Mouse (Mus musculus): Measurements from ENCODE around the gene Lrrc25. TPM values are rescaled to one million over a fixed set of nuclear protein-coding genes. Genes with fewer than 3 reads are reported as not detected.
A peak's percentile ranks its signal among the peaks of the same experiment; 100 is the strongest.

Gene Lrrc25
- 1.1 and 1.6 TPM in 2 replicates for polyA plus RNA-seq (2015; fragmentation: Nextera tagmentation; extraction: Ambion mirVana)

DNA sequence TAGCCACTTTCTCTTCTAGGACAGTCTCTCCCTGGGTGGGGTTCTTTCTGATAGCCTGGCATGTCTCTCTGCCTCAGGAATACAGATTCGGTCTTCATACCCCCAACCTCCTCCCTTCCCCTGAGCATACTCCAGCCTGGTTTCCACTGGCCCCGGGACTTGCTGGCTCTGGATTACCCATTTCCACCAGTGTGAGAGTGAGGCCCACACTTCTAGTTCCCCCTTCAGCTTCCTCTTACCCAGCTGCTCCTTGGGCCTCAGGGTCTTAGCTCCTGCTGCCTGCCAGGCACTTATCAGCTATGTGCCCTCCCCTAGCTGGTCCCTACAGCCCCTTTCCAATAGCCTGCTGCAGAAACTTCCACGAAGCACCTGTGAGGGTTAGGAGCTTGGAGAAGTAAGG lies at the start of gene Lrrc25:
Gene Lrrc25 (plus strand): TSS at position 262 of the 400 bp plus-strand sequence.
- no peak within 1 kb of the TSS for H3K27ac ChIP-seq (ENCODE audit: low read depth, low read length)
- no peak for ATAC-seq
- H3K4me2 ChIP-seq (ENCODE audit: low read length), result no peak within 1 kb of the TSS
- 90% methylated on average over 3 of the region's 3 CpGs for WGBS
- no peaks in the 10 kb centered on the region for H3K36me3 ChIP-seq (ENCODE audit: control insufficient read depth, insufficient read depth, low read length)
- no peaks in the 10 kb centered on the region for H3K9me3 ChIP-seq (ENCODE audit: control insufficient read depth, low read length)
- H3K4me1 ChIP-seq (ENCODE audit: control insufficient read depth, insufficient read depth, low read depth, low read length), result peaks cover 9% of the 10 kb centered on the region
- H3K9ac ChIP-seq (ENCODE audit: low read depth, low read length), result no peak within 1 kb of the TSS
- H3K4me3 ChIP-seq (ENCODE audit: low read length), result no peak within 1 kb of the TSS
- no peaks in the 10 kb centered on the region for H3K27me3 ChIP-seq (replicated peaks; ENCODE audit: control insufficient read depth, insufficient read depth, low read length)

DNA sequence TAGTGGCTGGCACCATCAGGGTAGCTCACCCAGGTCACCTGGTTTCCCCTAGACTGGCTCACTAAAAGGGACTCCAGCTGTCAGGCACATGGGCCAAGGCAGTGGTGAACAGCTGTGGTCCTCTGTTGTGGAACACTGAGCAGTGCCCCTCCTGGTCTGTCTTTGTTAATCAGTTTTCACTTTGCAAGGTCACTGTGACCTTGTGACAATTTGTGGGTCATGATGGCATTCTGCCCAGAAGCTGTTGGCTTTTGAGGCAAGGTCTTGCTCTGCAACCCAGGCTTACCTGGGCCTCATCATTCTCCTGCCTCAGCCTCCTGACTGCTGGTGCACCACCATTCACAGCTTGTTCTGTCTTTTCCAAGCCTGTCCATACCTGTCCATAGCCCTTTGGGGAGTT lies 45.6 kb upstream of the Lrrc25 start:
- Histone ChIP-seq H3K36me3 (ENCODE audit: control insufficient read depth, insufficient read depth, low read length) (peaks cover 6% of the 10 kb centered on the region; the same call in 1 of the 2 replicates), H3K4me2 (ENCODE audit: low read length) (no peak overlapping the region), H3K27ac (ENCODE audit: low read depth, low read length) (no peak overlapping the region; the same call in 1 of the 2 replicates), H3K4me1 (ENCODE audit: control insufficient read depth, insufficient read depth, low read depth, low read length) (no peaks in the 10 kb centered on the region; the same call in none of the 2 replicates), H3K9me3 (ENCODE audit: control insufficient read depth, low read length) (no peaks in the 10 kb centered on the region), H3K27me3 (replicated peaks; ENCODE audit: control insufficient read depth, insufficient read depth, low read length) (no peaks in the 10 kb centered on the region), H3K9ac (ENCODE audit: low read depth, low read length) (no peak overlapping the region), H3K4me3 (ENCODE audit: low read length) (no peak overlapping the region)
- no peak for ATAC-seq

DNA sequence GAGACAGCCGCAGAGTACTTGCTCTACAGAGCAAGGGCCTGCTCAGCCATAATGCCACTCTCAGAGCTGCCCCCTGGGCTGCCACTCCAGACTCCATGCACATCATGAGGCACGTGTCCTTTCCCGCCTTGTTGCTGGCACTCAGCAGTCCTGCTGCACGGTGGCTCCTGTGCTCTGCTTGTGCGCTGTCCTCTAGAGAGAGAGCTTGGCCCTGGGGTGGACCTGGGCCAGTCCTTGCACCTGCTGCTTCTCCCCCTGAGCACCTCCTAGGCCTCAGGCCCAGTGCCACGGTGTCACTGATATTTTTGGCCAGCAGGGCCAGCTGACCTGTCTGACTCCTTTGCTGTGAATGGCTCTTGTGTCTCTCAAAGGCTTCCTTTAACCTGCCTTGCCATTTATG lies 45.0 kb upstream of the Lrrc25 start:
- Histone ChIP-seq H3K27me3 (replicated peaks; ENCODE audit: control insufficient read depth, insufficient read depth, low read length) (no peaks in the 10 kb centered on the region), H3K36me3 (ENCODE audit: control insufficient read depth, insufficient read depth, low read length) (peaks cover 7% of the 10 kb centered on the region; the same call in 1 of the 2 replicates), H3K4me2 (ENCODE audit: low read length) (no peak overlapping the region), H3K9ac (ENCODE audit: low read depth, low read length) (no peak overlapping the region), H3K4me1 (ENCODE audit: control insufficient read depth, insufficient read depth, low read depth, low read length) (no peaks in the 10 kb centered on the region; the same call in 1 of the 2 replicates), H3K4me3 (ENCODE audit: low read length) (no peak overlapping the region), H3K9me3 (ENCODE audit: control insufficient read depth, low read length) (no peaks in the 10 kb centered on the region), H3K27ac (ENCODE audit: low read depth, low read length) (peak overlapping the region; percentile 7; the same call in 1 of the 2 replicates)
- WGBS, result 82% methylated on average over 6 of the region's 6 CpGs
- ATAC-seq, result no peak

DNA sequence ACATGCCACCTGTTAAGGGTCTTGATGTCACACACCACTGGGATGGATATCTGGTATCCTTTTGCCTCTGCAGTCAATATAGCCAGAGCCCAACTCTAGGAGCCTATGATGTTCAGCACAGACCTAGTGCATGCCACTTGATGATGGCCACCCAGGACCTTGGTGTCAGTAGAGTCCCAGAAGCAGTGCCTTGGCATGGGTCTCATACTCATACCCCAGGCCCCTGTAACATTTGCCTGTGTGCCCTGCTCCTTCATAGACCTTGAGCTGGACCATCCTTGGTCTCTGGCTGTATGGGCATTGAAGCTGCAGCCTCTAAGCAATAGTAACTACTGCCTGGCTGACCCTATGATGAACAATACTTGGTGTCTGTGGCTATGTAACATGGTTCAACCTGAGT lies 41.7 kb upstream of the Lrrc25 start:
- no peak overlapping the region for H3K4me2 ChIP-seq (ENCODE audit: low read length)
- H3K27ac ChIP-seq (ENCODE audit: low read depth, low read length), result no peak overlapping the region
- H3K36me3 ChIP-seq (ENCODE audit: control insufficient read depth, insufficient read depth, low read length), result peaks cover 15% of the 10 kb centered on the region
- H3K4me1 ChIP-seq (ENCODE audit: control insufficient read depth, insufficient read depth, low read depth, low read length), result no peaks in the 10 kb centered on the region; the same call in 1 of the 2 replicates
- ATAC-seq, result no peak
- no peaks in the 10 kb centered on the region for H3K27me3 ChIP-seq (replicated peaks; ENCODE audit: control insufficient read depth, insufficient read depth, low read length)
- H3K9ac ChIP-seq (ENCODE audit: low read depth, low read length), result no peak overlapping the region
- H3K9me3 ChIP-seq (ENCODE audit: control insufficient read depth, low read length), result no peaks in the 10 kb centered on the region
- no peak overlapping the region for H3K4me3 ChIP-seq (ENCODE audit: low read length)

DNA sequence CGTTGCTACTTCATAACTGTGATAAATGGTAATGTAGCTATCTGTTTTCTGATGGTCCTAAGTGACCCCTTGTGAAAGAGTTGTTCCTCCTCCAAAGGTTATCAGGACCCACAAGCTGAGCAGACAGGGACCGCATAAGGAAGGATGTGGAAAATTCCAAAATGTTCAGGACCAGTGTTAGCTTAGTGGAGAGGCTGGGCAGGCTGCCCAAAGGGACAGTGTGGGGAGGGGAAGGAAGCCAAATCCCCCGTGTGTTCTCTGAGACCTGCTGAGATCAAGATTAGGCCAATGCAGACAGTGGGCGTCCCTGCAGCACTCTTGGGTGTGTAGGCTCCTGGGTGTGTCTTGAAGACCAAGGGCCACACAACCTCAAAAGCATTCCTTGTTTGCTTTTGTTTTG lies 41.0 kb upstream of the Lrrc25 start:
- peaks cover 16% of the 10 kb centered on the region for H3K36me3 ChIP-seq (ENCODE audit: control insufficient read depth, insufficient read depth, low read length)
- no peak overlapping the region for H3K4me2 ChIP-seq (ENCODE audit: low read length)
- no peak for ATAC-seq
- H3K27me3 ChIP-seq (replicated peaks; ENCODE audit: control insufficient read depth, insufficient read depth, low read length), result no peaks in the 10 kb centered on the region
- H3K4me3 ChIP-seq (ENCODE audit: low read length), result no peak overlapping the region
- WGBS, result 76% methylated on average over 4 of the region's 4 CpGs
- H3K27ac ChIP-seq (ENCODE audit: low read depth, low read length), result no peak overlapping the region
- no peak overlapping the region for H3K9ac ChIP-seq (ENCODE audit: low read depth, low read length)
- H3K4me1 ChIP-seq (ENCODE audit: control insufficient read depth, insufficient read depth, low read depth, low read length), result no peaks in the 10 kb centered on the region; the same call in 1 of the 2 replicates
- no peaks in the 10 kb centered on the region for H3K9me3 ChIP-seq (ENCODE audit: control insufficient read depth, low read length)

DNA sequence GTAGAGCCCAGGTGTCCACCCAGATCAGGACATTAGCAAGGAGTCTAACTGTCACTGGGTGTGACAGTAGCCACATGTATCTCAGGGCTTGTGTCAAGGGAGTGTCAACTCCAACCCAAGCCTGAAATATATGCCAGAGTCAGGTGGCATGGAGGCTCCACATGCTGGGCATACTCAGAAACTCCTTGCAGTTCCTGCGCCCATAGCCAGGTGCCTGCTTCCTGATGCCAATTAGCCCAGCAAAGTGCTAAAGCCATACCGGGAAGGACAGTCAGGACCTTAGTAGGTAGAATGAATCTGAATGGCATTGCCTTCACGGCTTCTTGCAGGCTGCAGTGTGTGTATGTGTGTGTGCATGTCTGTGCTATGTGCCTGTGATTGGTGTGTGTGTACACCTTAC lies 38.7 kb upstream of the Lrrc25 start:
- Histone ChIP-seq H3K4me3 (ENCODE audit: low read length) (no peak overlapping the region), H3K9ac (ENCODE audit: low read depth, low read length) (no peak overlapping the region), H3K36me3 (ENCODE audit: control insufficient read depth, insufficient read depth, low read length) (peaks cover 28% of the 10 kb centered on the region), H3K27ac (ENCODE audit: low read depth, low read length) (no peak overlapping the region), H3K27me3 (replicated peaks; ENCODE audit: control insufficient read depth, insufficient read depth, low read length) (no peaks in the 10 kb centered on the region), H3K4me2 (ENCODE audit: low read length) (no peak overlapping the region), H3K9me3 (ENCODE audit: control insufficient read depth, low read length) (no peaks in the 10 kb centered on the region), H3K4me1 (ENCODE audit: control insufficient read depth, insufficient read depth, low read depth, low read length) (no peaks in the 10 kb centered on the region)
- no peak for ATAC-seq
- 87% methylated on average over 3 of the region's 3 CpGs for WGBS

DNA sequence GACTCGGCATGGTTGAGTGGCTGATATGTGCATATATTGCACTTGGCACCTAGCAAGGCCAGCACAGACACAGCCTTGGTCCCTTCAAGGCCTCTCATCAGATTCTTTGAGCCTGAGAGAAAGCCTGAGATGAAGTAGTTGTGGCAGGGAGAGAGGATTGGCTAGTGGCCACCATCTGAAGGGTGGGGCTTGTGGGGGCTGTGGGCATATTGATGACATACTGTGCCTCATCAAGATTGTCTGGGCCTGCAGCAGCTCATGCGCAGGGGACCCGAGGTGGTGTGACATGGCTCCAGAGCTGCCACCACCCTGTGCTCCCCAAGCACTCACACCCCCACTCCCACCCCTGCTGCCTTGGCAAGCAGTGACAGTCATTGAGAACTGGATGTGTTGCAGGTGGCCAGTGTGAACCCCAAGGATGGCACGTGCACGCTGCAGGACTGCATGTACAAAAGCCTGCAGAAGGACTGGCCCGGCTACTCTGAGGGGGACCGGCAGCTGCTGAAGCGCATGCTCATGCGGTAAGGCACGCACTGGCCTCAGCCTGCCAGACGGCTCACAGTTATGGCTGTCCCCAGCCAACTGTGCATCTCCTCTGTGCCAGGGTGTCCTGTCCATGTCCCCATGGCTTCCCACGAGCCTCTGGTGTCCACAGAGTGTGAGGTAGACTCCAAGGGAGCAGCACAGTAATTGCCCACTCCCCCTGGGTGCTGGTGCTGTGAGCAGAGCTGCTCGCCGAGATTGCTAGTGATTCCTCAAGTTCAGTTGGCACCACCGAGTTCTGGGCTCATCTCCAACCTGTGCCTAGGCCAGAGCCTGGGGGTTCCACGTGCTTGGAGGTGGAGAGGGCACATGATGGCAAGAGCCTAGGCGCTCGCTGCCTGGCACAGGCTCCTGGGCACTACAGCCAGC lies 32.2 kb upstream of the Lrrc25 start:
- Histone ChIP-seq H3K27me3 (replicated peaks; ENCODE audit: control insufficient read depth, insufficient read depth, low read length) (no peaks in the 10 kb centered on the region), H3K9ac (ENCODE audit: low read depth, low read length) (no peak overlapping the region), H3K4me2 (ENCODE audit: low read length) (no peak overlapping the region), H3K27ac (ENCODE audit: low read depth, low read length) (no peak overlapping the region; the same call in 1 of the 2 replicates), H3K9me3 (ENCODE audit: control insufficient read depth, low read length) (no peaks in the 10 kb centered on the region), H3K4me3 (ENCODE audit: low read length) (no peak overlapping the region), H3K36me3 (ENCODE audit: control insufficient read depth, insufficient read depth, low read length) (peaks cover 38% of the 10 kb centered on the region), H3K4me1 (ENCODE audit: control insufficient read depth, insufficient read depth, low read depth, low read length) (no peaks in the 10 kb centered on the region)
- ATAC-seq, result peak; percentile 35
- 84% methylated on average over 18 of the region's 18 CpGs for WGBS

DNA sequence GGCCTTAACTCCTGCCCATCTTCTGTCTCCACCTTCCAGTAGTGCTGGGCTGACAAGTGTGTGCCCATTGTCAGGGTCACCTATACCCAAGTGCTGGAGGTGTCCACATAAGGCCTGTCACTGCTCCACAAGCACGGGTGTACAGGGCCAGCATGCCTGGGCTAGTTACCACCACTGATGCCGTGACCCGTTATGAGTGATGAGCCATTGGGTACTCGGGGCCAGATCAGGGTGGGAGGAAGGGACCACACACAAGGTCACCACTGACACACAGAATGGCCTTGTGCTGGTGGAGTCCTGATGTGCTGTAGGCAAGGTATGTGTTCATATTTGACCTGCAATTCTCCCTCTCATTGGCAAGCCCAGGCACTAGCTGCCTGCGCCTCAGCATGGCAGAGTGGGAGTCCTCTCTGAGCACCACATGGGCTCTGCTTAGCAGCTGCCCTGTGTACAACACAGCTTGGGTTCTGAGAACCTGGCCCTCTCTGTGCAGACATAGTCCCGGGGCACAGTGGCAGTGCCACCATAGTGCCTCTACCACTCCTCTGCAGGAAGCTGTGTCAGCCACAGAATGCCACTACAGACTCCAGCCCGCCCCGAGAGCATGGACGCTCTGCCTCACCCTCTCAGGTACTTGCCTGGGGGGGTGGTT lies 31.2 kb upstream of the Lrrc25 start:
- no peak overlapping the region for H3K4me2 ChIP-seq (ENCODE audit: low read length)
- H3K36me3 ChIP-seq (ENCODE audit: control insufficient read depth, insufficient read depth, low read length), result peaks cover 34% of the 10 kb centered on the region
- 90% methylated on average over 6 of the region's 9 CpGs for WGBS

DNA sequence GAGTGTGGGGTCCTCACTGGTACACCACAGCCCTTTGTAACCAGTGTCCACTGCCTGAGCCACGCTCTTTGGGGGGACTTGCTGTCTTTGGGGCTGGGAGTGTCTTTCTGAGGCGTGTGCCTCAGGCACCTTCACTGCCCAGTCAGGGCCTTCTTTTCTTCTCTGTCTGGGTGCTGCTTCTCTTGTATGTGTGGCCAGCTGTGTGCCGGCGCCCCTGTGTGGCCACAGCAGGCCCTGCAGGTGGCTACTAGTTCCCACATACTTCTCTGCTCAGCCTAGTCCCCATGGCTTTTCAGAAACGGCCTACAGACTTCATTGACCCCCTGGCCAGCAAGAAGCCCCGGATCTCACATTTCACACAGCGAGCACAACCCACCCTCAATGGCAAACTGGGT lies 30.7 kb upstream of the Lrrc25 start:
- H3K36me3 ChIP-seq (ENCODE audit: control insufficient read depth, insufficient read depth, low read length), result peaks cover 31% of the 10 kb centered on the region
- H3K9ac ChIP-seq (ENCODE audit: low read depth, low read length), result no peak overlapping the region
- no peak overlapping the region for H3K4me3 ChIP-seq (ENCODE audit: low read length)
- H3K4me2 ChIP-seq (ENCODE audit: low read length), result no peak overlapping the region
- 39% methylated on average over 7 of the region's 7 CpGs for WGBS
- H3K9me3 ChIP-seq (ENCODE audit: control insufficient read depth, low read length), result no peaks in the 10 kb centered on the region
- H3K4me1 ChIP-seq (ENCODE audit: control insufficient read depth, insufficient read depth, low read depth, low read length), result no peaks in the 10 kb centered on the region
- H3K27ac ChIP-seq (ENCODE audit: low read depth, low read length), result no peak overlapping the region
- no peaks in the 10 kb centered on the region for H3K27me3 ChIP-seq (replicated peaks; ENCODE audit: control insufficient read depth, insufficient read depth, low read length)
- peak; percentile 50 for ATAC-seq

More for the DNA sequence above, 31.2 kb upstream of the Lrrc25 start:
- no peak overlapping the region for H3K4me3 ChIP-seq (ENCODE audit: low read length)
- H3K9me3 ChIP-seq (ENCODE audit: control insufficient read depth, low read length), result no peaks in the 10 kb centered on the region
- H3K27ac ChIP-seq (ENCODE audit: low read depth, low read length), result no peak overlapping the region
- H3K4me1 ChIP-seq (ENCODE audit: control insufficient read depth, insufficient read depth, low read depth, low read length), result no peaks in the 10 kb centered on the region
- no peak overlapping the region for H3K9ac ChIP-seq (ENCODE audit: low read depth, low read length)
- H3K27me3 ChIP-seq (replicated peaks; ENCODE audit: control insufficient read depth, insufficient read depth, low read length), result no peaks in the 10 kb centered on the region
- peak; percentile 34 for ATAC-seq

Measured in hindbrain, embryonic 16.5 days (tissue).